Comparison of ENCODE assay signal across 8 mouse cellular contexts in the genomic region with DNA sequence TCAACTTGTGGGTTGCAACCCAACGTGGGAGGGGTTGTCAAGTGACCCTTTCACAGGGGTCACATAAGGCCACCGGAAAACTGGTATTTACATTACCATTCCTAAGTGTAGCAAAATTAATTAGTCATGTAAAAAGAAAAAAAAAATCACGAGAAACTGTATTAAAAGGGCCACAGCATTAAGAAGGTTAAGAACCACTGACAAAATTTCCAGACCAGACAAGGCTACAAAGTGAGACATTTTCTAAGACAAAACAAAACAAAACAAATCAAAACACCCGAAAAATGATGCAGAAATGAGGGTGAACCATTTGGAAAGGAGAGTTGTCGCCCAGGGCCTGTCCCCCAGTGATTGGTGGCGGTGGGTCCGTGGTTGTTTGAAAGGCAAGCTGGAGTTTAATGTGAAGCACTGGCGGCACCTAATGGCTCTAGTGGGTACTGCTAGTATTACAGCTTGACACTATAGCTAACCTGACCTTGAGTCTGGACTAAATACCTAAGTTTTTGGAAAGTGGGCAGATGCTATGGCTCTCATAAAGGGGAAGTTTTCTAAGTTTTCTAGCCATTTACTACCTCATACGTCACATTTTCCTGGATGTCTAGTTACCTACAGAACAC. TPM values are rescaled to one million over a fixed set of nuclear protein-coding genes. Genes with fewer than 3 reads are reported as not detected.
DNase-seq lines count a peak whose midpoint lies in the region; ATAC-seq and TF ChIP-seq lines count a peak whose summit lies in the region.

No protein-coding gene starts in this region.

- H3K9me3 ChIP-seq in liver, embryonic 15.5 days (replicated peaks): no peaks in the 10 kb centered on the region
- H3K9me3 ChIP-seq in neural tube, embryonic 13.5 days: no peaks in the 10 kb centered on the region

- no peak for TF ChIP-seq POLR2A in heart, adult 2 months (IDR thresholded peaks at IDR 0.05; ENCODE audit: insufficient read depth, low read depth, low read length)

- peak; percentile 96 for TF ChIP-seq CTCF in heart, adult 2 months (IDR thresholded peaks at IDR 0.05)

- H3K27me3 ChIP-seq in heart, adult 2 months (ENCODE audit: control insufficient read depth, insufficient read depth, low read length): no peaks in the 10 kb centered on the region
- H3K27me3 ChIP-seq in liver, embryonic 15.5 days: no peaks in the 10 kb centered on the region
- no peaks in the 10 kb centered on the region for H3K27me3 ChIP-seq in neural tube, embryonic 13.5 days

- DNase-seq in B cell, adult 2 months: peak; percentile 87 to 90
- DNase-seq in adrenal gland, adult 2 months: peak; percentile 75
- DNase-seq in embryo, embryonic 11.5 days (ENCODE audit: low read depth, low spot score): peak; percentile 75
- peak; percentile 77 to 82 for DNase-seq in heart, adult 2 months
- DNase-seq in kidney, postnatal 25 days: peak; percentile 73 to 91
- DNase-seq in testis, postnatal 10 days (ENCODE audit: low spot score): peak; percentile 87

- H3K27ac ChIP-seq in heart, adult 2 months: no peak overlapping the region
- H3K27ac ChIP-seq in liver, embryonic 15.5 days (replicated peaks): no peak overlapping the region
- no peak overlapping the region for H3K27ac ChIP-seq in neural tube, embryonic 13.5 days (replicated peaks)

- peak overlapping the region; percentile 30; the same call in 1 of the 2 replicates for H3K4me2 ChIP-seq in liver, embryonic 15.5 days
- no peak overlapping the region for H3K4me2 ChIP-seq in neural tube, embryonic 13.5 days

- intact Hi-C loops in heart, adult 2 months (cut with DNase I): loop anchor here (2.0 to 10.0 kb wide), 7 partner anchors 55 to 520 kb away; partner anchors contain the start of gene Ube2h

- no peaks in the 10 kb centered on the region for H3K79me2 ChIP-seq in heart, adult 2 months (replicated peaks; ENCODE audit: control insufficient read depth, insufficient read depth, low read length)

- ATAC-seq in liver, embryonic 15.5 days (ENCODE audit: insufficient read depth): no peak
- peak; percentile 43; the same call in 1 of the 2 replicates for ATAC-seq in neural tube, embryonic 13.5 days (ENCODE audit: low read depth)

- no peak overlapping the region for H3K4me3 ChIP-seq in heart, adult 2 months
- H3K4me3 ChIP-seq in liver, embryonic 15.5 days (replicated peaks): no peak overlapping the region
- no peak overlapping the region for H3K4me3 ChIP-seq in neural tube, embryonic 13.5 days

- 15% methylated on average over 9 of the region's 9 CpGs for WGBS in heart, adult 2 months
- WGBS in liver, embryonic 15.5 days (ENCODE audit: insufficient replicate concordance): 19% methylated on average over 9 of the region's 9 CpGs
- 19% methylated on average over 9 of the region's 9 CpGs for WGBS in neural tube, embryonic 13.5 days

- no peak overlapping the region; the same call in 1 of the 2 replicates for H3K9ac ChIP-seq in heart, adult 2 months (ENCODE audit: low read depth, low read length)
- H3K9ac ChIP-seq in liver, embryonic 15.5 days: no peak overlapping the region
- H3K9ac ChIP-seq in neural tube, embryonic 13.5 days: no peak overlapping the region

- H3K36me3 ChIP-seq in heart, adult 2 months (ENCODE audit: control insufficient read depth, insufficient read depth, low read length): no peaks in the 10 kb centered on the region
- no peaks in the 10 kb centered on the region for H3K36me3 ChIP-seq in liver, embryonic 15.5 days (replicated peaks)
- peaks cover 11% of the 10 kb centered on the region for H3K36me3 ChIP-seq in neural tube, embryonic 13.5 days

- peaks cover 7% of the 10 kb centered on the region for H3K4me1 ChIP-seq in heart, adult 2 months (ENCODE audit: control insufficient read depth, insufficient read depth, low read length)
- H3K4me1 ChIP-seq in liver, embryonic 15.5 days (replicated peaks): peaks cover 20% of the 10 kb centered on the region
- H3K4me1 ChIP-seq in neural tube, embryonic 13.5 days (replicated peaks): no peaks in the 10 kb centered on the region; the same call in 1 of the 2 replicates

- TF ChIP-seq EP300 in heart, adult 2 months (IDR thresholded peaks at IDR 0.05; ENCODE audit: insufficient read depth, low read depth, low read length): peak; percentile 71; the same call in 1 of the 2 replicates

RNA-seq across cellular contexts. Expression of gene Zc3hc1, which starts 33.2 kb away (rescaled TPM):
- total RNA-seq in adrenal gland, adult 2 months (2021): 10 to 100 TPM; 19.6 to 21.7 TPM
- polyA plus RNA-seq in adrenal gland, adult 2 months (2012; rRNA removed): 16.9 and 18.1 TPM in 2 replicates
- total RNA-seq in heart, adult 2 months (2021): 10 to 100 TPM; 16.0 to 16.2 TPM
- polyA plus RNA-seq in heart, adult 2 months (2012; rRNA removed): 13.4 and 15.1 TPM in 2 replicates
- polyA plus RNA-seq in liver, embryonic 15.5 days (2015; fragmentation: Nextera tagmentation; extraction: Ambion mirVana): 25.1 TPM in 2 replicates
- polyA plus RNA-seq in neural tube, embryonic 13.5 days (2015; fragmentation: Nextera tagmentation; extraction: Ambion mirVana): 59.0 and 59.6 TPM in 2 replicates

RNA-seq across cellular contexts. Expression of gene Klhdc10, which starts 44.0 kb away (rescaled TPM):
- total RNA-seq in adrenal gland, adult 2 months (2021): 10 to 100 TPM; 57.8 to 75.6 TPM
- polyA plus RNA-seq in adrenal gland, adult 2 months (2012; rRNA removed): 14.1 and 15.7 TPM in 2 replicates
- 10 to 100 TPM; 47.4 to 52.0 TPM for total RNA-seq in heart, adult 2 months (2021)
- 19.4 and 41.4 TPM in 2 replicates for polyA plus RNA-seq in heart, adult 2 months (2012; rRNA removed)
- 8.2 and 8.3 TPM in 2 replicates for polyA plus RNA-seq in liver, embryonic 15.5 days (2015; fragmentation: Nextera tagmentation; extraction: Ambion mirVana)
- 27.8 and 31.4 TPM in 2 replicates for polyA plus RNA-seq in neural tube, embryonic 13.5 days (2015; fragmentation: Nextera tagmentation; extraction: Ambion mirVana)

RNA-seq across cellular contexts. Expression of gene Ube2h, which starts 53.3 kb away (rescaled TPM):
- total RNA-seq in adrenal gland, adult 2 months (2021): 100 to 1,000 TPM in 1 of 2 experiments, 10 to 100 TPM in 1; 94.9 to 150 TPM
- polyA plus RNA-seq in adrenal gland, adult 2 months (2012; rRNA removed): 129 and 162 TPM in 2 replicates
- 10 to 100 TPM; 61.5 to 61.7 TPM for total RNA-seq in heart, adult 2 months (2021)
- polyA plus RNA-seq in heart, adult 2 months (2012; rRNA removed): 29.4 and 44.2 TPM in 2 replicates
- 33.8 and 34.7 TPM in 2 replicates for polyA plus RNA-seq in liver, embryonic 15.5 days (2015; fragmentation: Nextera tagmentation; extraction: Ambion mirVana)
- 62.5 and 65.8 TPM in 2 replicates for polyA plus RNA-seq in neural tube, embryonic 13.5 days (2015; fragmentation: Nextera tagmentation; extraction: Ambion mirVana)
